Mouse (Mus musculus): ENCODE measurements at regions not wholly inside any gene's neighbourhood (a gene's known extent, or its start where the extent isn't known, plus 50 kb on each side); places are given as distances from the start of the nearest gene placed in this dataset.
A peak's percentile ranks its signal among the peaks of the same experiment; 100 is the strongest.

- no peaks in the 10 kb centered on the region for H3K27me3 ChIP-seq
- H3K4me3 ChIP-seq (replicated peaks): no peak overlapping the region
- 74% methylated on average over 9 of the region's 9 CpGs for WGBS (ENCODE audit: insufficient replicate concordance)
- no peak overlapping the region for H3K27ac ChIP-seq (replicated peaks)
- no peaks in the 10 kb centered on the region for H3K4me1 ChIP-seq (replicated peaks)
- H3K36me3 ChIP-seq (replicated peaks): no peaks in the 10 kb centered on the region
- no peak for ATAC-seq (ENCODE audit: insufficient read depth)
- no peaks in the 10 kb centered on the region for H3K9me3 ChIP-seq (replicated peaks)
- no peak overlapping the region for H3K9ac ChIP-seq
- no peak overlapping the region for H3K4me2 ChIP-seq
These were observed 78.6 kb downstream of the A830031A19Rik start for GRCm38 (mm10) chr11:23996250-23996649.

- H3K9ac ChIP-seq: no peak overlapping the region
- no peaks in the 10 kb centered on the region for H3K36me3 ChIP-seq (replicated peaks)
- H3K4me2 ChIP-seq: no peak overlapping the region
- H3K4me1 ChIP-seq (replicated peaks): no peaks in the 10 kb centered on the region
- H3K4me3 ChIP-seq (replicated peaks): no peak overlapping the region
- no peak overlapping the region for H3K27ac ChIP-seq (replicated peaks)
- no peaks in the 10 kb centered on the region for H3K9me3 ChIP-seq (replicated peaks)
- ATAC-seq (ENCODE audit: insufficient read depth): no peak
- no peaks in the 10 kb centered on the region for H3K27me3 ChIP-seq
These were observed 80.7 kb downstream of the A830031A19Rik start for GRCm38 (mm10) chr11:23994160-23994559.

- Histone ChIP-seq H3K27me3 (no peaks in the 10 kb centered on the region), H3K27ac (replicated peaks) (no peak overlapping the region), H3K9me3 (replicated peaks) (no peaks in the 10 kb centered on the region), H3K36me3 (replicated peaks) (no peaks in the 10 kb centered on the region), H3K4me2 (no peak overlapping the region), H3K4me3 (replicated peaks) (no peak overlapping the region), H3K4me1 (replicated peaks) (no peaks in the 10 kb centered on the region), H3K9ac (no peak overlapping the region)
- WGBS (ENCODE audit: insufficient replicate concordance): 42% methylated on average over 7 of the region's 7 CpGs
- no peak for ATAC-seq (ENCODE audit: insufficient read depth)
These were observed 87.1 kb downstream of the A830031A19Rik start for GRCm38 (mm10) chr11:23987532-23988450.

- no peaks in the 10 kb centered on the region for H3K9me3 ChIP-seq (replicated peaks)
- no peak for ATAC-seq (ENCODE audit: insufficient read depth)
- no peak overlapping the region for H3K27ac ChIP-seq (replicated peaks)
- no peaks in the 10 kb centered on the region for H3K27me3 ChIP-seq
- 72% methylated on average over 3 of the region's 3 CpGs for WGBS (ENCODE audit: insufficient replicate concordance)
- no peak overlapping the region for H3K9ac ChIP-seq
- H3K36me3 ChIP-seq (replicated peaks): no peaks in the 10 kb centered on the region
- no peaks in the 10 kb centered on the region for H3K4me1 ChIP-seq (replicated peaks)
- no peak overlapping the region for H3K4me2 ChIP-seq
- H3K4me3 ChIP-seq (replicated peaks): no peak overlapping the region
These were observed 89.6 kb downstream of the A830031A19Rik start for GRCm38 (mm10) chr11:23985231-23985630.

DNA sequence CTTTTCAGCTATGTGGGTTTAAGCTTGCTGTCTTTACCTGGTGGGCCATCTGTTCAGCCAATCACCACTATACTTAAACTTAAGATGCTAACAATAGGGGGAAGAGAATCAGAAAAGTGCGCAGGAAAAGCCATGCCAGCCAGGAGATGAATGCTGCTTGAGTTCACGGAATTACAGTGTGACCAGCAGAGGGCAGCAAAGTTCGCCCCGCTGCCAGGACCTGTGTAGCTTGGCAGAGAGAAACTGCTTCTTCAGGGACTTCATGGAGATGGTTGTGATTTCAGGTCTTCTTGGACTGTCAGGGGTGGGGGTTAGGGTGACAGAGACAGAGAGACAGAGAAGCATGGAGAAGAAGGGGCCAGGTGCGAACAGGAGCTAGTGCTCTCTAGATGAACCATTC is 84.3 kb upstream of the Papolg start:
- Histone ChIP-seq H3K4me2 (no peak overlapping the region), H3K4me3 (replicated peaks) (no peak overlapping the region), H3K9me3 (replicated peaks) (no peaks in the 10 kb centered on the region), H3K4me1 (replicated peaks) (no peaks in the 10 kb centered on the region), H3K36me3 (replicated peaks) (no peaks in the 10 kb centered on the region), H3K27me3 (no peaks in the 10 kb centered on the region), H3K9ac (no peak overlapping the region), H3K27ac (replicated peaks) (no peak overlapping the region)
- WGBS (ENCODE audit: insufficient replicate concordance): 10% methylated on average over 5 of the region's 5 CpGs
- ATAC-seq (ENCODE audit: insufficient read depth): no peak

DNA sequence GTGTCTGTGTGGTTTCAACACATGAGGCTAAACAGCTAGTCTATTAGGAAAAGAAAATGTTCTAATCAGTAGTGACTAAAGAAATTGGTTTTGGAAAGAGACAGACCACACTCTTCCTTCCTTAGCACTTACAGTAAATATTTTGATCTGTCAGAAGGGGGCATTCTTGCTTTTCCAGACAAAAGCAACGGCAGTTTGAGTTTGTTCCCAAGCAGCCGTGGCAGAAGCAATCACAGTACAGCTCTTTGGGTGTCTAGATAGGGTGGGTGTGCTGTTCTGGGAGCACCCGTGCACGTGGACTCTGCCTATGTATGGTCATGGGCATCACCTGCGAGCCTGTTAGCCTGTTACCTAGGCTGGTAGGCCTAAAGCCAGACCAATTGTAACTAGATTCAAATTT is 83.2 kb upstream of the Papolg start:
- Histone ChIP-seq H3K27ac (replicated peaks) (no peak overlapping the region), H3K9ac (no peak overlapping the region), H3K4me1 (replicated peaks) (no peaks in the 10 kb centered on the region), H3K36me3 (replicated peaks) (no peaks in the 10 kb centered on the region), H3K27me3 (no peaks in the 10 kb centered on the region), H3K9me3 (replicated peaks) (no peaks in the 10 kb centered on the region), H3K4me2 (no peak overlapping the region), H3K4me3 (replicated peaks) (no peak overlapping the region)
- no peak for ATAC-seq (ENCODE audit: insufficient read depth)
- 42% methylated on average over 5 of the region's 5 CpGs for WGBS (ENCODE audit: insufficient replicate concordance)

DNA sequence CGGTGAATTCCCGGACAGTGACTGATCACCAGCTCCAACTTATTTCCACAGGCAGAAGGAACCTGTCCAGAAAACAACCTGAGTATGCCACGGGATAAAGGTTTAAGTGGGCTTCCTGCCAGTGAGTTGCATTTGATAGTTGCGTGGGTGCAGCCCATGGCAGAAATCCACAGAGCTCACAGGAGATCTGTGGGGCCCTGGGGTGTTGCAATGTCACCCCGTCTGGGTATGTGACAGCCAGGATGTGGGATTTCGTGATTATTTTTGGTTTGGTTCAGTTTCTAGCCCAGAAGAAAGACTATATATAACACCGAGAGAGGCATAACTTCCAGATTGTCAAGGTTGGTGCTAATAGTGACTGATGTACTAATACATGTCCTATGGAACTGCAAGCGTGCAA is 82.0 kb upstream of the Papolg start:
- Histone ChIP-seq H3K27ac (replicated peaks) (no peak overlapping the region), H3K9me3 (replicated peaks) (no peaks in the 10 kb centered on the region), H3K4me1 (replicated peaks) (no peaks in the 10 kb centered on the region), H3K9ac (no peak overlapping the region), H3K36me3 (replicated peaks) (no peaks in the 10 kb centered on the region), H3K27me3 (no peaks in the 10 kb centered on the region), H3K4me3 (replicated peaks) (no peak overlapping the region), H3K4me2 (no peak overlapping the region)
- no peak for ATAC-seq (ENCODE audit: insufficient read depth)
- 39% methylated on average over 8 of the region's 8 CpGs for WGBS (ENCODE audit: insufficient replicate concordance)

GRCm38 (mm10) chr11:23954323-23954722 is 59.3 kb upstream of the Papolg start:
- 3% methylated on average over 4 of the region's 4 CpGs for WGBS (ENCODE audit: insufficient replicate concordance)
- no peaks in the 10 kb centered on the region for H3K36me3 ChIP-seq (replicated peaks)
- no peak for ATAC-seq (ENCODE audit: insufficient read depth)
- 0 out of 2 replicates have a peak overlapping the region, but pooled peaks have one; percentile 11 for H3K4me2 ChIP-seq
- no peak overlapping the region for H3K27ac ChIP-seq (replicated peaks)
- H3K9ac ChIP-seq: no peak overlapping the region
- H3K27me3 ChIP-seq: no peaks in the 10 kb centered on the region
- no peak overlapping the region for H3K4me3 ChIP-seq (replicated peaks)
- H3K9me3 ChIP-seq (replicated peaks): no peaks in the 10 kb centered on the region
- no peaks in the 10 kb centered on the region for H3K4me1 ChIP-seq (replicated peaks)

- Histone ChIP-seq H3K4me2 (no peak overlapping the region), H3K27ac (replicated peaks) (no peak overlapping the region)
- no peak for ATAC-seq (ENCODE audit: insufficient read depth)
These were observed 50.9 kb upstream of the Papolg start for GRCm38 (mm10) chr11:23945966-23946365.

More at GRCm38 (mm10) chr11:23945966-23946365, 50.9 kb upstream of the Papolg start:
- H3K4me3 ChIP-seq (replicated peaks): no peak overlapping the region
- no peaks in the 10 kb centered on the region for H3K9me3 ChIP-seq (replicated peaks)
- H3K9ac ChIP-seq: no peak overlapping the region
- no peaks in the 10 kb centered on the region for H3K4me1 ChIP-seq (replicated peaks)
- no peaks in the 10 kb centered on the region for H3K27me3 ChIP-seq
- H3K36me3 ChIP-seq (replicated peaks): no peaks in the 10 kb centered on the region

Data from liver, embryonic 15.5 days (tissue).